ENCODE assay signal across 8 mouse cellular contexts in the genomic region with DNA sequence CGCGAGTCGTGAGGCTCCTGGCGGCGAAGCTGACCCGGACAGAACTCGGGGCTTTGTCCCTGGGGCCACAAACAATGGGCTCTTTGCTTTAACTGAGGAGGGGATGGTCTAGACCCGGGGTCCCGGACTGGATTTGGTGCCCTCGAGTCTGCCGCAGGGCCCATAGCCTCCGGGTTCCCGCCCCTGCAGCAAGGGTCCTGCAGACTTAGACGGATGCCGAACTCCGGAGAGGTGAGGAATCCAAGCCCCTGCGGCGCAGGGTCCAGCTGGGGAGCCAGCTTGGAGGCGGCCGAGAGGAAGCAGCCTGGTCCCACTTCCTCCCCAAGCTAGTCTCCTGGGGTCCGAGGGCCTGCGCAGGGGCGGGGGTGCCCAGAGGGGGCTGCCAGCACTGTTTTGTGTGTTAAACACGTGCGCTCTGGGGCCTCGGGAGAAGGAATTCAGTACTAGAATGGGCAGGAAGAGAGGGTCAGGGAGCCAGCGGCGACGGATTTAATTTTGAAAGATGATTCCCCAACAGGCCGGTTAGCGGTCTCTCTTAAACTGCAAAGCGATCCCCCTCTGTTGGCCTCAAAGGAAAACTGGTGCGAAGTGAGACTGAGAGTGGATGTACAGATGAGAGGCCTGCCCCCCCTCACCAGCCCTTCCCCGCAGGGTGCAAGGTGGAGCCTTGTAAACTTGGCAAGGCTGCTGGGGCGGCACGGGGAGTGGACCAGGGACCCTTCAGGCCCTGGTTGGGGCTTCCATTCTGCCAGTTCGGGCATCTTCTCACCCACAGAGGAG. TPM values are rescaled to one million over a fixed set of nuclear protein-coding genes. Genes with fewer than 3 reads are reported as not detected.
A peak's percentile ranks its signal among the peaks of the same experiment; 100 is the strongest.
DNase-seq lines count a peak whose midpoint lies in the region; ATAC-seq and TF ChIP-seq lines count a peak whose summit lies in the region.

No protein-coding gene starts in this region.

- peaks cover 13% of the 10 kb centered on the region for H3K27me3 ChIP-seq in liver, adult 2 months (ENCODE audit: control insufficient read depth, insufficient read depth, low read length)
- H3K27me3 ChIP-seq in heart, postnatal 0 days (ENCODE audit: control insufficient read depth, insufficient read depth, low read length), result peaks cover 53% of the 10 kb centered on the region
- H3K27me3 ChIP-seq in lung, embryonic 14.5 days (ENCODE audit: insufficient read depth, low read length), result peaks cover 48% of the 10 kb centered on the region
- H3K27me3 ChIP-seq in stomach, postnatal 0 days (ENCODE audit: control insufficient read depth, insufficient read depth, low read length), result peaks cover 11% of the 10 kb centered on the region; the same call in 1 of the 2 replicates

- ATAC-seq in heart, postnatal 0 days (ENCODE audit: insufficient read depth, low read depth), result no peak
- peak; percentile 30 for ATAC-seq in lung, embryonic 14.5 days (ENCODE audit: insufficient read depth)
- ATAC-seq in stomach, postnatal 0 days (ENCODE audit: low FRiP score, low TSS enrichment), result no peak
- ATAC-seq in activated CD4-positive, CD25-positive, alpha-beta regulatory T cell, adult 4 months, result no peak

- H3K4me1 ChIP-seq in liver, adult 2 months (ENCODE audit: control insufficient read depth, insufficient read depth, low read length), result no peaks in the 10 kb centered on the region
- no peaks in the 10 kb centered on the region for H3K4me1 ChIP-seq in heart, postnatal 0 days (ENCODE audit: control insufficient read depth, insufficient read depth)
- H3K4me1 ChIP-seq in lung, embryonic 14.5 days (ENCODE audit: insufficient read depth), result 0 out of 2 replicates have a peak, but pooled peaks cover 3% of the 10 kb centered on the region
- peaks cover 4% of the 10 kb centered on the region; the same call in 1 of the 2 replicates for H3K4me1 ChIP-seq in stomach, postnatal 0 days (replicated peaks; ENCODE audit: control insufficient read depth, insufficient read depth)

- H3K9ac ChIP-seq in liver, adult 2 months (ENCODE audit: low read depth, low read length), result peak overlapping the region; percentile 46
- no peak overlapping the region for H3K9ac ChIP-seq in heart, postnatal 0 days (replicated peaks; ENCODE audit: low read depth, low read length)
- peak overlapping the region; percentile 21 for H3K9ac ChIP-seq in lung, embryonic 14.5 days
- peak overlapping the region; percentile 53 for H3K9ac ChIP-seq in stomach, postnatal 0 days (ENCODE audit: low read length)

- H3K9me3 ChIP-seq in heart, postnatal 0 days (replicated peaks; ENCODE audit: control insufficient read depth, low read length), result no peaks in the 10 kb centered on the region
- no peaks in the 10 kb centered on the region for H3K9me3 ChIP-seq in lung, embryonic 14.5 days (ENCODE audit: low read depth, low read length)
- H3K9me3 ChIP-seq in stomach, postnatal 0 days (ENCODE audit: control insufficient read depth, low read length), result no peaks in the 10 kb centered on the region

- no peak for DNase-seq in liver, adult 2 months (ENCODE audit: extremely low read depth, low read depth, low spot score)
- DNase-seq in liver, result no peak
- DNase-seq in heart, postnatal 0 days (ENCODE audit: low spot score), result no peak
- DNase-seq in lung, embryonic 14.5 days, result peak; percentile 36
- no peak for DNase-seq in stomach, postnatal 0 days (ENCODE audit: low spot score)
- DNase-seq in yolk sac, embryonic 10.5 days (ENCODE audit: low spot score), result no peak
- no peak for DNase-seq in thymus, postnatal 36 days

- WGBS in liver, adult 2 months, result 4% methylated on average over 37 of the region's 37 CpGs
- 2% methylated on average over 37 of the region's 37 CpGs for WGBS in heart, postnatal 0 days
- 1% methylated on average over 37 of the region's 37 CpGs for WGBS in lung, embryonic 14.5 days
- WGBS in stomach, postnatal 0 days, result 1% methylated on average over 37 of the region's 37 CpGs

- peak overlapping the region; percentile 71 for H3K4me2 ChIP-seq in heart, postnatal 0 days (ENCODE audit: low read depth, low read length)
- peak overlapping the region; percentile 88 for H3K4me2 ChIP-seq in lung, embryonic 14.5 days
- H3K4me2 ChIP-seq in stomach, postnatal 0 days (replicated peaks; ENCODE audit: low read depth), result peak overlapping the region; percentile 68

- H3K79me2 ChIP-seq in liver, adult 2 months (ENCODE audit: control insufficient read depth, insufficient read depth, low read length), result no peaks in the 10 kb centered on the region

- no peak for TF ChIP-seq POLR2A in liver, adult 2 months (IDR thresholded peaks at IDR 0.05; ENCODE audit: extremely low read depth, insufficient read depth, low read length)

- peak overlapping the region; percentile 54; the same call in 1 of the 2 replicates for H3K4me3 ChIP-seq in liver, adult 2 months (ENCODE audit: insufficient read depth, low read depth, low read length)
- peak overlapping the region; percentile 53 for H3K4me3 ChIP-seq in heart, postnatal 0 days (ENCODE audit: low read depth, low read length)
- peak overlapping the region; percentile 52 for H3K4me3 ChIP-seq in lung, embryonic 14.5 days (ENCODE audit: low read depth, low read length)
- peak overlapping the region; percentile 47 for H3K4me3 ChIP-seq in stomach, postnatal 0 days (ENCODE audit: low read depth, low read length)

- no peak for TF ChIP-seq EP300 in heart, postnatal 0 days (IDR thresholded peaks at IDR 0.05; ENCODE audit: low read depth)
- TF ChIP-seq EP300 in stomach, postnatal 0 days (optimal IDR thresholded peaks at IDR 0.05), result no peak

- no peak overlapping the region for H3K27ac ChIP-seq in liver, adult 2 months (replicated peaks; ENCODE audit: insufficient read depth, low read depth, low read length)
- H3K27ac ChIP-seq in heart, postnatal 0 days (ENCODE audit: low read depth), result no peak overlapping the region
- H3K27ac ChIP-seq in lung, embryonic 14.5 days (ENCODE audit: low read depth), result no peak overlapping the region
- no peak overlapping the region for H3K27ac ChIP-seq in stomach, postnatal 0 days (replicated peaks)

- H3K36me3 ChIP-seq in liver, adult 2 months (ENCODE audit: control insufficient read depth, insufficient read depth, low read length), result no peaks in the 10 kb centered on the region
- no peaks in the 10 kb centered on the region for H3K36me3 ChIP-seq in heart, postnatal 0 days (replicated peaks; ENCODE audit: control insufficient read depth, insufficient read depth, low read length)
- H3K36me3 ChIP-seq in lung, embryonic 14.5 days (ENCODE audit: insufficient read depth), result no peaks in the 10 kb centered on the region
- H3K36me3 ChIP-seq in stomach, postnatal 0 days (ENCODE audit: control insufficient read depth, insufficient read depth, low read length), result no peaks in the 10 kb centered on the region

- no peak for TF ChIP-seq CTCF in liver, adult 2 months (IDR thresholded peaks at IDR 0.05; ENCODE audit: low read depth, low read length)
- TF ChIP-seq CTCF in heart, postnatal 0 days (IDR thresholded peaks at IDR 0.05; ENCODE audit: low read depth), result no peak
- TF ChIP-seq CTCF in lung, embryonic 14.5 days (IDR thresholded peaks at IDR 0.05; ENCODE audit: low read depth), result no peak
- TF ChIP-seq CTCF in stomach, postnatal 0 days (IDR thresholded peaks at IDR 0.05; ENCODE audit: low read depth), result no peak

RNA-seq across cellular contexts. Expression of a gene that starts 0.8 kb away (rescaled TPM):
- total RNA-seq in liver, adult 2 months (2014; rRNA removed), result 0.28 and 1.1 TPM in 2 replicates
- polyA plus RNA-seq in liver, adult 2 months (2012; rRNA removed), result 0.86 and 1.4 TPM in 2 replicates
- total RNA-seq in heart, postnatal 0 days (2014; rRNA removed; ENCODE audit: low replicate concordance), result 53.3 and 79.8 TPM in 2 replicates
- polyA plus RNA-seq in heart, postnatal 0 days (2015; fragmentation: Nextera tagmentation; extraction: Ambion mirVana), result 11.6 and 12.9 TPM in 2 replicates
- 14.8 and 18.0 TPM in 2 replicates for polyA plus RNA-seq in lung, embryonic 14.5 days (2014; fragmentation: Nextera tagmentation; extraction: Ambion mirVana)
- 10.2 and 10.8 TPM in 2 replicates for polyA plus RNA-seq in stomach, postnatal 0 days (2015; fragmentation: Nextera tagmentation; extraction: Ambion mirVana)
- not detected for polyA plus RNA-seq in activated CD4-positive, CD25-positive, alpha-beta regulatory T cell, adult 4 months (2017; shearing (Covaris generic))

RNA-seq across cellular contexts. Expression of a gene that starts 10.9 kb away (rescaled TPM):
- 50.9 and 56.2 TPM in 2 replicates for total RNA-seq in liver, adult 2 months (2014; rRNA removed)
- polyA plus RNA-seq in liver, adult 2 months (2012; rRNA removed), result 78.7 and 79.8 TPM in 2 replicates
- total RNA-seq in heart, postnatal 0 days (2014; rRNA removed; ENCODE audit: low replicate concordance), result 116 and 146 TPM in 2 replicates
- 123 and 131 TPM in 2 replicates for polyA plus RNA-seq in heart, postnatal 0 days (2015; fragmentation: Nextera tagmentation; extraction: Ambion mirVana)
- 142 and 151 TPM in 2 replicates for polyA plus RNA-seq in lung, embryonic 14.5 days (2014; fragmentation: Nextera tagmentation; extraction: Ambion mirVana)
- 165 and 170 TPM in 2 replicates for polyA plus RNA-seq in stomach, postnatal 0 days (2015; fragmentation: Nextera tagmentation; extraction: Ambion mirVana)
- polyA plus RNA-seq in activated CD4-positive, CD25-positive, alpha-beta regulatory T cell, adult 4 months (2017; shearing (Covaris generic)), result 10 to 100 TPM; 24.7 to 26.7 TPM

RNA-seq across cellular contexts. Expression of a gene that starts 29.2 kb away (rescaled TPM):
- 9.3 and 10.3 TPM in 2 replicates for total RNA-seq in liver, adult 2 months (2014; rRNA removed)
- polyA plus RNA-seq in liver, adult 2 months (2012; rRNA removed), result 22.4 and 25.3 TPM in 2 replicates
- total RNA-seq in heart, postnatal 0 days (2014; rRNA removed; ENCODE audit: low replicate concordance), result 18.5 and 24.0 TPM in 2 replicates
- polyA plus RNA-seq in heart, postnatal 0 days (2015; fragmentation: Nextera tagmentation; extraction: Ambion mirVana), result 14.3 and 16.6 TPM in 2 replicates
- polyA plus RNA-seq in lung, embryonic 14.5 days (2014; fragmentation: Nextera tagmentation; extraction: Ambion mirVana), result 36.2 and 38.0 TPM in 2 replicates
- polyA plus RNA-seq in stomach, postnatal 0 days (2015; fragmentation: Nextera tagmentation; extraction: Ambion mirVana), result 17.3 and 19.9 TPM in 2 replicates
- polyA plus RNA-seq in activated CD4-positive, CD25-positive, alpha-beta regulatory T cell, adult 4 months (2017; shearing (Covaris generic)), result 10 to 100 TPM; 24.9 to 31.7 TPM

RNA-seq across cellular contexts. Expression of a gene that starts 31.3 kb away (rescaled TPM):
- under 0.01 TPM in 1 of 2 replicates, not detected in the other for total RNA-seq in liver, adult 2 months (2014; rRNA removed)
- not detected in 2 replicates for polyA plus RNA-seq in liver, adult 2 months (2012; rRNA removed)
- total RNA-seq in heart, postnatal 0 days (2014; rRNA removed; ENCODE audit: low replicate concordance), result not detected in 2 replicates
- polyA plus RNA-seq in heart, postnatal 0 days (2015; fragmentation: Nextera tagmentation; extraction: Ambion mirVana), result 0.08 TPM in 1 of 2 replicates, not detected in the other
- 0.17 and 0.84 TPM in 2 replicates for polyA plus RNA-seq in lung, embryonic 14.5 days (2014; fragmentation: Nextera tagmentation; extraction: Ambion mirVana)
- 1.0 and 1.3 TPM in 2 replicates for polyA plus RNA-seq in stomach, postnatal 0 days (2015; fragmentation: Nextera tagmentation; extraction: Ambion mirVana)
- polyA plus RNA-seq in activated CD4-positive, CD25-positive, alpha-beta regulatory T cell, adult 4 months (2017; shearing (Covaris generic)), result not detected
